Mouse (Mus musculus): ENCODE results near the gene Hoxd3.

DNA sequence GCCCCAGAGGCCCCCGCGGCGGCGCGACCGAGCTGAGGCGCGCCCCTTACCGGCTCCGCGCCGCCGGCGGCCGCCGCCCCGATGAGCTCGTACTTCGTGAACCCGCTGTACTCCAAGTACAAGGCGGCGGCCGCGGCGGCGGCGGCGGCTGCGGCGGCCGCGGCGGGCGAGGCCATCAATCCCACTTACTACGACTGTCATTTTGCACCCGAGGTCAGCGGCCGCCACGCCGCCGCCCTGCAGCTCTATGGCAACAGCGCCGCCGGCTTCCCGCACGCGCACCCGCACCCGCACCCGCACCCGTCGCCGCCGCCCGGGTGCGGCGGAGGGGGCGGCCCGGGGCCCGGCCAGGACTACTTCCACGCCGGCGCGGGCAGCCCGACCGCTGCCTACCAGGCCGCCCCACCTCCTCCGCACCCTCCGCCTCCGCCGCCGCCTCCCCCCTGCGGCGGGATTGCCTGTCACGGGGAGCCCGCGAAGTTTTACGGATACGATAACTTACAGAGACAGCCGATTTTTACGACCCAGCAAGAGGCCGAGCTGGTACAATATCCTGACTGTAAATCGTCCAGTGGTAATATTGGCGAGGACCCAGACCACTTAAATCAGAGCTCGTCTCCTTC, 6.1 kb upstream of the Hoxd3 start:
- no peak for TF ChIP-seq CTCF (IDR thresholded peaks at IDR 0.05; ENCODE audit: low read depth, low read length)
- TF ChIP-seq POLR2A (IDR thresholded peaks at IDR 0.05; ENCODE audit: extremely low read depth, insufficient read depth, low read length) = no peak
